Mouse (Mus musculus) heart, postnatal 0 days (tissue): Measurements from ENCODE around the gene Ctss.

Experiments used
- CTCF ChIP-seq: IDR thresholded peaks from 2 replicates; pipeline ENCODE4 v1.5.1; 2016; ENCODE audit warnings: antibody characterized with exemption, control low read depth, low read depth
- EP300 ChIP-seq: IDR thresholded peaks from 2 replicates; pipeline ENCODE4 v1.6.1; 2016; ENCODE audit warnings: antibody characterized with exemption, low read depth

- TF ChIP-seq CTCF (no peak), EP300 (no peak)
These were observed 27.6 kb upstream of the Ctss start, which contains the start of gene Ctsk for GRCm38 (mm10) chr3:95499024-95499423.
